Comparison of ENCODE assay signal across 16 mouse cellular contexts in genomic region chr6:138037587-138037986, GRCm38 (mm10). TPM values are rescaled to one million over a fixed set of nuclear protein-coding genes. Genes with fewer than 3 reads are reported as not detected.
DNase-seq lines count a peak whose midpoint lies in the region; TF ChIP-seq lines count a peak whose summit lies in the region.
"Had no signal": no experiment of that assay in that cellular context is flagged by ENCODE, and none has a peak within 500 bp of the region (broad histone marks: within the 10 kb centered on the region; RNA-seq: fewer than 3 reads in every experiment).

No protein-coding gene starts in this region.

- no peaks in the 10 kb centered on the region for H3K36me3 ChIP-seq in E14TG2a.4 (ENCODE audit: insufficient read depth, low read length)
- H3K36me3 ChIP-seq: embryonic facial prominence, embryonic 15.5 days; G1E; limb, embryonic 15.5 days; stomach, embryonic 15.5 days had no signal

- H3K4me1 ChIP-seq in E14TG2a.4 (replicated peaks; ENCODE audit: low read depth, low read length) = 0 out of 2 replicates have a peak, but pooled peaks cover under 1% of the 10 kb centered on the region
- no peaks in the 10 kb centered on the region for H3K4me1 ChIP-seq in bone marrow macrophage, adult 2 months (ENCODE audit: control insufficient read depth, insufficient read depth, low read length)
- H3K4me1 ChIP-seq: embryonic facial prominence, embryonic 15.5 days; limb, embryonic 15.5 days; megakaryocyte, embryonic 14.5 days; stomach, embryonic 15.5 days had no signal

- no peaks in the 10 kb centered on the region; the same call in 1 of the 2 replicates for H3K9me3 ChIP-seq in E14TG2a.4 (ENCODE audit: low read length)
- H3K9me3 ChIP-seq: embryonic facial prominence, embryonic 15.5 days; limb, embryonic 15.5 days; stomach, embryonic 15.5 days had no signal

- intact Hi-C loops in left cerebral cortex, adult 2 months (cut with DNase I) = no loop called here

- no peak overlapping the region for H3K4me3 ChIP-seq in left cerebral cortex, adult 2 months
- no peak overlapping the region for H3K4me3 ChIP-seq in E14TG2a.4 (replicated peaks; ENCODE audit: low read length)
- H3K4me3 ChIP-seq in bone marrow macrophage, adult 2 months (ENCODE audit: insufficient read depth, low read length) = no peak overlapping the region
- H3K4me3 ChIP-seq: embryonic facial prominence, embryonic 15.5 days; limb, embryonic 15.5 days; megakaryocyte, embryonic 14.5 days; myocyte; stomach, embryonic 15.5 days had no signal

- TF ChIP-seq POLR2A in bone marrow macrophage, adult 2 months (IDR thresholded peaks at IDR 0.05; ENCODE audit: borderline replicate concordance, low read depth, low read length) = no peak

- no peaks in the 10 kb centered on the region for H3K27me3 ChIP-seq in E14TG2a.4 (ENCODE audit: insufficient read depth, low read length)
- H3K27me3 ChIP-seq: embryonic facial prominence, embryonic 15.5 days; limb, embryonic 15.5 days; megakaryocyte, embryonic 14.5 days; stomach, embryonic 15.5 days had no signal

- peak; percentile 46 for TF ChIP-seq CTCF in left cerebral cortex, adult 2 months (IDR thresholded peaks at IDR 0.05)
- TF ChIP-seq CTCF in E14TG2a.4 (conservative IDR thresholded peaks at IDR 0.05; ENCODE audit: low read length) = peak; percentile 78
- peak; percentile 74 for TF ChIP-seq CTCF in bone marrow macrophage, adult 2 months (IDR thresholded peaks at IDR 0.05; ENCODE audit: low read depth, low read length)

- DNase-seq in left cerebral cortex, adult 2 months (ENCODE audit: extremely low spot score in 1 of 2, low spot score in 2 of 2) = no peak
- no peak for DNase-seq in left cerebral cortex, adult 18-20 months (ENCODE audit: low spot score in 2 of 2)
- DNase-seq in 3T3-L1 (ENCODE audit: low read depth, low spot score) = peak; percentile 9
- DNase-seq in right cerebral cortex, postnatal 10 days (ENCODE audit: low spot score in 2 of 2) = no peak
- DNase-seq in B cell, adult 2 months = no peak
- DNase-seq: cerebellum, postnatal 36 days had no signal

- no peak overlapping the region for H3K27ac ChIP-seq in left cerebral cortex, adult 2 months
- no peak overlapping the region for H3K27ac ChIP-seq in bone marrow macrophage, adult 2 months (ENCODE audit: insufficient read depth, low read depth, low read length)
- H3K27ac ChIP-seq: embryonic facial prominence, embryonic 15.5 days; limb, embryonic 15.5 days; stomach, embryonic 15.5 days had no signal

RNA-seq across cellular contexts. Expression of gene Slc15a5, which starts 42.1 kb away (rescaled TPM):
- under 1 TPM in 1 of 2 experiments, not detected in 1; 0.18 TPM for total RNA-seq in left cerebral cortex, adult 2 months (2021)
- not detected for total RNA-seq in left cerebral cortex, adult 18-20 months (2021)
- polyA plus RNA-seq in bone marrow macrophage, adult 2 months (2012; ENCODE audit: insufficient read depth, insufficient read length, missing spikeins) = not detected in 2 replicates
- total RNA-seq: gastrocnemius, postnatal 4 days; heart, postnatal 25 days had no signal
- polyA plus RNA-seq: G1E; limb, embryonic 15.5 days; myocyte; stomach, embryonic 15.5 days had no signal
